Mouse (Mus musculus): ENCODE measurements around the gene Sema4g.
A peak's percentile ranks its signal among the peaks of the same experiment; 100 is the strongest.
"Not testable (repeated sequence)": the region's sequence is repeated elsewhere in the genome, so short reads cannot be mapped to it uniquely, and the experiment has no call there.

Sema4g gene

GRCm38 (mm10) chr19:45024775-45025174 is 35.9 kb downstream of the Sema4g start:
- DNase-seq (ENCODE audit: low spot score in 2 of 2): no peak

GRCm38 (mm10) chr19:45025937-45026568 is 37.2 kb downstream of the Sema4g start:
- DNase-seq (ENCODE audit: low spot score in 2 of 2): no peak

GRCm38 (mm10) chr19:45026958-45027670 is 38.2 kb downstream of the Sema4g start:
- DNase-seq (ENCODE audit: low spot score in 2 of 2): no peak

DNA sequence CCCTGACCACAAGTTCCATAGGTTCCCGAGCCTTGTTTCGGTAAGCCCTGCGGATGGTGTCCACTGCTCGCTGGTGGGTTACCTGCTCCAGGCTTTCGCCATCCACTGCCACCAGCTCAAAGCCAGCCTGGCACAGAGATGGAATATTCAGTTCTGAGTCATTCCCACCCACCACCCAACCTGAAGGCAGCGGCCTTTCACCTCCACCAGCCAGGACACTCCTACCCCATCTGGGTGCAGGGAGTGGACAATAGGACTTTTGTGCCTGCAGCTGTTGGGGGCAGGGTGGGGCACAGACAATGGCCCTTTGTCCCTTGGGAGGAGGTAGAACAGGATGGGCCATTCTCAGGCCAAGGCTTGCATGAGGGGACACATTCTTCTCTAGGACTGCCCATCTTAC is 38.9 kb downstream of the Sema4g start:
- DNase-seq (ENCODE audit: low spot score in 2 of 2): no peak

DNA sequence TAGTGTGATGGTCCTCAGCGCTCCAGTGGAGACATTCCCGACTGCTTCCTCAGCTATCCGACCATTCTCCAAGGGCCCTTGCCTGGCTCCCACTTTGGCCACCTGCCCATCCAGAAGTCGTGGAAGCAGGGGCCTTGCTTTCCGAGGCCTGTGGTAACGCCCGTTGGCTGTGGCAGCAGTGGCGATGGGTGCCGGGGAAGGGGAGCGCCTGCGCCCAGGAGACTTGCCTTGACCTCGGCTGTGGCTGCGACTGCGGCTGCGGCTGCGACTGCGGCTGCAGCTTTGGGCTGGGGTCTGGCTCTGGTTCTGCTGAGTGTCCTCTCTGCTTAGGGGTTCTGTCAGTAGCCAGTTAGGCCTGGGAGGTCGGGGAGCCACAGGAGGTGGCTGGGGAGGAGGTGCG is 39.8 kb downstream of the Sema4g start:
- DNase-seq (ENCODE audit: low spot score in 2 of 2): no peak

GRCm38 (mm10) chr19:45029571-45029970 is 40.7 kb downstream of the Sema4g start:
- no peak for DNase-seq (ENCODE audit: low spot score in 2 of 2)

DNA sequence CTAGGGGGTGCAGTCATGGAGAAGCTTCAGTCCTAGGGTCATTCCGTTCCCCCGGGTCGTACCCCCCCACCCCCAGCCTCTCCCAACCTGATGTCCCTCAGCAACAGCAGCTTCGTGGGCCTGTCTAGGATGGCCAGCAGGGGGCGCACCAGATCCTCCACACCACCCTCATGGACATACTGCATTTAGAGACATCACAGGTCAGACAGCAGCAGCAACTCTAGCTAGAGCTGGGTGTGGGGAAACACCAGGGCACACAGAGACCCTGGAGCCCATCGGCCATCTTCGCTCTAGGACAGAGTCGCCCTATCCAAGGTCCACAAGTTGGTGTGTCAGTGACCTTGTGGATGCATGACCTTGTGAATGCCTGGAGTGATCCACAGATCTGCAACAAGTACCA is 41.2 kb downstream of the Sema4g start:
- DNase-seq (ENCODE audit: low spot score in 2 of 2): peak in 1 of 2 experiments; percentile 62

- DNase-seq (ENCODE audit: low spot score in 2 of 2): peak in 1 of 2 experiments; percentile 71
Observed at GRCm38 (mm10) chr19:45030746-45031693, 42.1 kb downstream of the Sema4g start.

DNA sequence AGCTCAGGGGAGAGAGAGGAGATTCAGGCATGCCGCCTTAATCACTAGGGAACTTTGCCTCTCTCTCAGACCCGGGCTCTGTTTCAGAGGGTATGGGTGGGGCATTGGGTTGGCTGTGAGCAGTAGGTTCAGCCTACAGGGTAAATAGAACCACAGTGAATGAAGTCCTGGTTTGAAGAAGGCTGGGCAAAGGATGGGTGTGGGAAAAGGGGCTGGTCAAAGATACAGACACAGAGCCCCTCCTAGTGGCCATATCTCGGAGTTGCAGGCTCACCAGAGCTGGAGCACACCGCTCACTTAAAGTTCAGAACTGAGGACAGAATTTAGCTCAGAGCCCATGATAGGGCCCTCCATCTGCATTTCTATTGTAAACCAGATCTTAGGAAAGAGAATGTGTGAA is 42.9 kb downstream of the Sema4g start:
- DNase-seq (ENCODE audit: low spot score in 2 of 2): peak in 1 of 2 experiments; percentile 76

- no peak for DNase-seq (ENCODE audit: low spot score in 2 of 2)
Observed at GRCm38 (mm10) chr19:45032570-45033332, 43.9 kb downstream of the Sema4g start.

DNA sequence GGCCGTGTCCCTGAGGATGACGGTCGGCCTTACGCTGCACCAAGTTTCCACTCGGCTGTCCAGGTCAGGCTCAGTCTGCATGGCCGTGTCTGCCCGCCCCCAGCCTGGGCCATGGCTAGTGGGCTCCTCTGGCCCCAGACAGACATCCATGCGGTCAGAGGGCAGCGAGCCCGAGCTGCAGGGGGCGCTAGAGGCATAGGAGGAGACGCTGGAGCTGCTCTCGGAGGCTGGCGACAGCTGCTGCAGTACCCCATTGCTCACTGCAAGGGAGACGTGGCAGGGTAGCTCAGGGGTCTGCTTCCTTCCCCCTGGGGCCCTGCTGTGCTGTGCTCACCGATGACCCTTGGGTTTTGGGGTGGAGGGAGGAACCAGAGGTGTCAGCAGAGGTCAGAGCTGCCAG is 48.0 kb downstream of the Sema4g start:
- peak in 1 of 2 experiments; percentile 67 for DNase-seq (ENCODE audit: low spot score in 2 of 2)

- not testable (repeated sequence) for DNase-seq (ENCODE audit: low spot score in 2 of 2)
Observed at GRCm38 (mm10) chr19:45038198-45038597, 49.3 kb downstream of the Sema4g start.

DNA sequence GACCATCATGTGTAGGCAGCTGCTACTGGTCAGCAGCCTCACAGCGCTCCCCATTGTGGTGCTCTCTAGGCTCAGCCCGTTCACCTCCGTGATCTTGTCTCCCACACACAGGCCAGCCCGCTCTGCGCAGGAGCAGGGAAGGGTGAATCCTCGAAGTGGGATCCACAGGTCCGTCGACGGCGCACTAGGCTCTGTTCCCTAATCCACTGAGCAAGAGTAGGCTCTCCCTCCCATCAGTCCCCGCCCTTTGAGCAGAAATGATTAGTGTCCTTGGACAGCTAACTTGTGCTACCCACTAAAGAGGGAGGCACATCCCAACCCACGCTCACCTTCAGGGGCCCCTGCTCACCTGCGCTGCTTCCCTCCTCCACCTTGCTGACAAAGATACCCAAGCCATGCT is 51.3 kb downstream of the Sema4g start:
- DNase-seq (ENCODE audit: low spot score in 2 of 2): no peak

GRCm38 (mm10) chr19:45044389-45044927 is 55.6 kb downstream of the Sema4g start:
- no peak for DNase-seq (ENCODE audit: low spot score in 2 of 2)

DNA sequence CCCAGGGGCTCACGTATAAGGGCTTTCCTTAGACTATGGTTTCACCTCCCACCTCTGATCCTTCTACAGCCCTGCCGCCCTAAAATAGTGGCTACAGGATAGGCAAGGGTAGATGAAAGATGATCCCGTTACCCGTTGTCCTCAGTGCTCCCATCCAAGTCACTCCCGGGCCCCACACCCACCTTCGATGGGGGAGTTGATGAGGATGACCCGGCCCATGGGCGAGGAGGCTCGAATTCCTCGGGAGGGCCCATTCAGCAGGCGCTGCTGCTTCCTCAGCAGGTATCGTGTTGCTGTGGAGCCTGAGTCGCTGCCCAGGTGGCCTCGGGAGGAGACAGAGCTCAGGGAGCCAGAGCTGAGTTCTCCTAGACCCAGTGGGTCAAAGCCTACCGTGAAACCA is 56.3 kb downstream of the Sema4g start:
- no peak for DNase-seq (ENCODE audit: low spot score in 2 of 2)

DNA sequence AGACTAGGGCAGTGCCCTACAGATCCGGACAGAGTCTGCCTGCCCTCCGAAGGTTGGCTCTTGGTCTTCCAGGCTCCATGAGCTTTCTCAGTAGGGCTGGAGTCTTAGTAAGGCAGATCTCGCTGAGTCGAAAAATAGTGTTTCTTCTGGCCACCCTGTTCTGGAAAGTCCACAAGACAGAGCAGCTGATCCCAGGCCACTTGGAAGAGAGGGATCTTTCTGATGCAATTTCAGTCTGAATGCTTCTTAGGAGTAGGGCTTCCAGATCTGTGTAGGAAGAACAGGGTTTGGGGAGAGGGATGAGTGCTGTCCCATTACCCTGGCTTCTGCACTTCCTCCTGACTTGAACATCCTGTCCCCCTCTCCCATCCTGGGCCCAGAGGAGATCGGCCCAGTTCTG is 56.8 kb downstream of the Sema4g start, which contains the start of gene Pdzd7:
TSS of gene Pdzd7 (minus strand) at position 67 of the 400 bp plus-strand sequence.
- no peak for DNase-seq (ENCODE audit: low spot score in 2 of 2)

DNA sequence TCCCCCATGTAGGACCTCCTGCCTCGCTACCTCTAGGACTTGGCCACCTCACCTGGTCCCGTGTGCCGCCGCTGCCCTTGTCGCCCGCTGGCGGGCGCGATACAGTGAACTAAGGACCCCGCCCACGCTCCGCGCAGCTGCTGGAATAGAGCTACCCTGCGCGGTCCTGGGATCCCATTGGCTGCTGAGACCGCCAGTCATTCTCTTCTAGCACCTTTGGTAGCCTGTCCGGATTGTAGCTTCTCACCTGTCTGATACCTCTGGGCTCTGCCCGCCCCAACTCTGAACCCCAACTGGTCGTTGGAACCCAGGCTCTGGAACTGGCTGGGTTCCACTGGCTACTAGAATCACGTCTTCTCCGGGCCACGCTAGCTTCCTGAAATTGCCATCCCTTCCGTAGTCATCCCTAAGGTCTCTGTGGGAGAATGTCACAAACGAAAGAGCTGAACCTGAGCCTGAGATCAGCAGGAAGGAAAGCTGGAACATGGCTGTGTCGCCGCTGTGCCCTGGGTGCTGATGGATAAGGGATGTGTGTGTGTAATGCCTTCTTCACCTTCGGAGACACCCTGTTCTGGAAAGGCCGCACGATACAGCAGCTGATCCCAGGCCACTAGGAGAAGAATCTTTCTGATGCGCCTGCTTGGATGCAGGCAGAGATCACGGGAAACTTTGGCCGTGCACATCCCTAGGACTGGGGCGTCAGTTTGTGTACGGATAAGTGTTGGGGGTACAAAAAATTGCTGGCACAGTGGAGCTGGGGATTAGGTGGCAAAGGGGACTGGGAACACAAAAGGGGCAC is 57.8 kb downstream of the Sema4g start:
- DNase-seq (ENCODE audit: low spot score in 2 of 2): peak; percentile 69 to 70

- DNase-seq (ENCODE audit: low spot score in 2 of 2): peak; percentile 73 to 77
Observed at GRCm38 (mm10) chr19:45047417-45047934, 58.6 kb downstream of the Sema4g start, which contains the start of gene Sfxn3. Gene Sfxn3, plus strand, starts transcription at chr19:45047503.

DNA sequence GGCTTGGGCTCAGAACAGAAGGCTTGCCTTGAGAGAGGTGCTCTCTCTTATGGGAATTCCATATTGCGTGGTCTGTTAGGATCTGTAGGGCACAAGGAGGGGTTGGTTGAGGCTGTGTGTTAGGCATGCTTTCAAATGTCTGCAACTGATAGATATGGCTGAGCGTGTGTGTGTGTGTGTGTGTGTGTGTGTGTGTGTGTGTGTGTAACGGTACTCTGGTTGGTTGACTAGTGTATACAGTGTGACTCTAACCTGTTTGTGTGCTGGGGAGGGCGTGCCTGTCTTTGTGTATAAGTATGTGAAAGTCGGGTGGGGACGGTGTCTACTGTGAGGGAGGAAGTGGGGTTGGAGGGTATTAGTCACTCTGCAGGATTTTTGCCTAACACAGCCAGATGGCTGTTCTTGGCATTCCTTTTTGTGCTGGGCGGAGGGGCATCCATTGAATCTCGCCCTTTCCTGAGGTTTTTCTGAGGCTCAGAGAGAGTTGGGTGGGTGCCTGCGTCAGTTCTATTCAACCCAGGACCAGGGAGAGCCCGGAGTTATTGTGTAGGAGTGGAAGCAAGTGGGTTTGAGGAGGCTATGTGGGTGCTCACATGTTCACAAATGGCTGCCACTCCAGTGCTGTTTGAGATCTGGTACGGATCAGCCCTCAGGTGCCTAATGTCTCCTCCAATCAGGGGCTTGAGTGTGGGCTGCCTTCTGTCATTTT is 59.2 kb downstream of the Sema4g start:
- peak; percentile 34 to 48 for DNase-seq (ENCODE audit: low spot score in 2 of 2)

Measured in thymus, postnatal 10 days (tissue).